Mouse (Mus musculus): ENCODE measurements around the gene Grin2c. TPM values are rescaled to one million over a fixed set of nuclear protein-coding genes. Genes with fewer than 3 reads are reported as not detected.
A peak's percentile ranks its signal among the peaks of the same experiment; 100 is the strongest.

Gene Grin2c
- total RNA-seq, 2 experiments from 2014 or later = 37.4 to 40.0 TPM

DNA sequence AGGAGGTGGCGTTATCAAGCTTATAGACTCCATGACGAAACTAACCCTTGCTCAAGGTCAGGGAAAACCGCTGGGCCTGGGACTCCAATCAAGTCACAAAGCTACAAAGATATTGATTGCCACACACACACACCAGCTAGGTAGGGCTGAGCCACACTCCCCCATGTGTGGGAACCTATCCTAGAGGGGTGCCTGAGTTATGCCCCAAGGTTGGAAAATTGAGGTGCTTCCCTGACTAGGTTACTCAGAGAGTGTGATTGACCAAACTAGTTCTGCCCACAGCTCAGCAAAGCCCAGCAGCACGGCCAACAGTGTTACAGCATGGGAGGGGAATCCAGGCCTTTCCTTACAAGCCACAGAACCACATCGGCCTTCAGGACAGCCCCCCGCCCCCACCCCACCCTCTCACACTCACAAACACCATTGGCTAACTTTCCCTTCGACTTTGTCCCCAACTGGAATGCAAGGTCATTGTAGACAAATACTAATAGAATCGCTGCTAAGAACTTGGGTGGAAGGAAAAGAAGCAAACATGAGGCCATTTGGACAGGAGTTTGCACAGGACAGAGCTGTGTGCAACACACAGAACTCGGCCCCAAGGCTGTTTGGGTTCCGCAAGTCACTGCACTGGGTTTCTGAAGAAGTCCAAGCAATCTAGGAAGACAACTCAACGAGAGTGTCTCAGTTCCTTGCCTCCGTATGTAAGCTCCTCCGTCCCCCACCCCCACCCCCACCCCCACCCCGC, 25.8 kb upstream of the Grin2c start:
- DNase-seq (ENCODE audit: extremely low spot score in 1 of 2, low spot score in 2 of 2) = no peak
- Histone ChIP-seq H3K27ac (no peak overlapping the region), H3K4me3 (no peak overlapping the region)
- TF ChIP-seq CTCF (IDR thresholded peaks at IDR 0.05) = no peak
- intact Hi-C loops (cut with DNase I) = no loop called here

DNA sequence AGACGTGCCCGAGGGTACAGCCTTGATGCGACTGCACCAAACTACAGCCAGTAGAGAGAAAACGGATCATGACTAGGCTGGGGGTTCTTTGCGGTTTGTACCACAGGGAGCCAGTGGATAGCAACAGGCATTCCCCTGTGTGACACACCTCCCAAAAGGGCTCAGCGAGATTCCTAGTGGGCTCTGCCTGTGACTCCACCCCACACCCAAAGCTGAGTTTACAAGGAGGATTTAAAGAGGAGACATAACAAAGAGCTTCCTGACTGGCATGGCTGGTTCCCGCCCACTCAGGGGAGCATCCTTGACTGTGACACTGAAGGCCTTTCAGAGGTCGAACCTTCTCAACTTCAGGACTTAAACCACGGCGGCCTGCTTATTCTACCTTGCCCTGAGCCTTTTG, 24.5 kb upstream of the Grin2c start:
- Histone ChIP-seq H3K27ac (no peak overlapping the region), H3K4me3 (no peak overlapping the region)
- intact Hi-C loops (cut with DNase I) = no loop called here
- no peak for TF ChIP-seq CTCF (IDR thresholded peaks at IDR 0.05)
- no peak for DNase-seq (ENCODE audit: extremely low spot score in 1 of 2, low spot score in 2 of 2)

GRCm38 (mm10) chr11:115290919-115291318, 23.9 kb upstream of the Grin2c start:
- Histone ChIP-seq H3K4me3 (no peak overlapping the region), H3K27ac (no peak overlapping the region)
- TF ChIP-seq CTCF (IDR thresholded peaks at IDR 0.05) = no peak
- intact Hi-C loops (cut with DNase I) = no loop called here
- DNase-seq (ENCODE audit: extremely low spot score in 1 of 2, low spot score in 2 of 2) = peak in 1 of 2 experiments; percentile 16

- DNase-seq (ENCODE audit: extremely low spot score in 1 of 2, low spot score in 2 of 2) = no peak
- no peak overlapping the region for H3K27ac ChIP-seq
- no peak for TF ChIP-seq CTCF (IDR thresholded peaks at IDR 0.05)
- H3K4me3 ChIP-seq = no peak overlapping the region
- intact Hi-C loops (cut with DNase I) = no loop called here
Measured at GRCm38 (mm10) chr11:115290314-115290713, 23.3 kb upstream of the Grin2c start.

DNA sequence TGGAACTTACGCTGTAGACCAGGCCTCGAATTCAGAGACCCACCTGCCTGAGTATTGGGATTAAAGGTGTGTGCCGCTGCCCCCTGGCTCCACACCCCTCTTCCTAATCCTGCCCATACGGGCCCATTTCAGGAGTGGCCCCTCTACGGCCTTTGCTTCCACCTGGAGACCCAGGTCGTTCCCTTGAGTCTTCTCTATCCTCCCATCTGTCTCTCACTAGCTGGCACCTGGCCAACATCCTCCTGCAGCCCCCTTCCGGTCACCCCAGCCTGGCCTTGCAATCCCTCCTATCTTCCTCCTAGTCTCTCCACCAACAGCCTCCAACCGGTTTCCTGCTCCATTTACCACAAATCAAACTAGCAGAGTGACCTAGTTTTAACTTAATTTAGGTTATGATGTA, 22.8 kb upstream of the Grin2c start:
- no peak overlapping the region for H3K27ac ChIP-seq
- intact Hi-C loops (cut with DNase I) = no loop called here
- no peak overlapping the region for H3K4me3 ChIP-seq
- TF ChIP-seq CTCF (IDR thresholded peaks at IDR 0.05) = no peak
- DNase-seq (ENCODE audit: extremely low spot score in 1 of 2, low spot score in 2 of 2) = no peak

GRCm38 (mm10) chr11:115288305-115288704, 21.3 kb upstream of the Grin2c start:
- Histone ChIP-seq H3K27ac (no peak overlapping the region), H3K4me3 (no peak overlapping the region)
- intact Hi-C loops (cut with DNase I) = no loop called here
- DNase-seq (ENCODE audit: extremely low spot score in 1 of 2, low spot score in 2 of 2) = no peak
- TF ChIP-seq CTCF (IDR thresholded peaks at IDR 0.05) = no peak

DNA sequence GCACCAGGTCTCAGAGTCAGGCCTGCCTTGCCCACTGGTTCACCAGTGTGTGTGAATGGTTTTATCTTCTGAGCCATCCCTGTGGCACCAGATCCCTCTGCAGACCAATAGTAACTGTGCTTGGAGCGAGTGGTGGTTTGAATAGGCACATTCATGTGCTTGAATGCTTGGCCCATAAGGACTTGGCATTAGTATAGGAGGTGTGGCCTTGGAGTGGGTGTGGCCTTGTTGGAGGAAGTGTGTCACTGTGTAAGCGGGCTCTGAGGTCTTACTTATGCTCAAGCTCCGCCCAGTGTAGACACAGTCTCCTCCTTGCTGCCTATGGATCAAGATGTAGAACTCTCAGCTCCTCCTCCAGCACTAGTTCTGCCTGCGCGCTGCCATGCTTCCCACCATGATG, 20.3 kb upstream of the Grin2c start:
- no peak overlapping the region for H3K4me3 ChIP-seq
- DNase-seq (ENCODE audit: extremely low spot score in 1 of 2, low spot score in 2 of 2) = peak in 1 of 2 experiments; percentile 12
- intact Hi-C loops (cut with DNase I) = no loop called here
- no peak overlapping the region; the same call in 1 of the 2 replicates for H3K27ac ChIP-seq
- TF ChIP-seq CTCF (IDR thresholded peaks at IDR 0.05) = no peak

- peak overlapping the region; percentile 48 for H3K27ac ChIP-seq
- no peak for DNase-seq (ENCODE audit: extremely low spot score in 1 of 2, low spot score in 2 of 2)
- intact Hi-C loops (cut with DNase I) = no loop called here
- H3K4me3 ChIP-seq = no peak overlapping the region
- no peak for TF ChIP-seq CTCF (IDR thresholded peaks at IDR 0.05)
Measured at GRCm38 (mm10) chr11:115286201-115286993, 19.4 kb upstream of the Grin2c start.

GRCm38 (mm10) chr11:115285282-115285681, 18.2 kb upstream of the Grin2c start:
- no peak overlapping the region for H3K4me3 ChIP-seq
- DNase-seq (ENCODE audit: extremely low spot score in 1 of 2, low spot score in 2 of 2) = no peak
- no peak overlapping the region for H3K27ac ChIP-seq
- intact Hi-C loops (cut with DNase I) = no loop called here
- TF ChIP-seq CTCF (IDR thresholded peaks at IDR 0.05) = no peak

DNA sequence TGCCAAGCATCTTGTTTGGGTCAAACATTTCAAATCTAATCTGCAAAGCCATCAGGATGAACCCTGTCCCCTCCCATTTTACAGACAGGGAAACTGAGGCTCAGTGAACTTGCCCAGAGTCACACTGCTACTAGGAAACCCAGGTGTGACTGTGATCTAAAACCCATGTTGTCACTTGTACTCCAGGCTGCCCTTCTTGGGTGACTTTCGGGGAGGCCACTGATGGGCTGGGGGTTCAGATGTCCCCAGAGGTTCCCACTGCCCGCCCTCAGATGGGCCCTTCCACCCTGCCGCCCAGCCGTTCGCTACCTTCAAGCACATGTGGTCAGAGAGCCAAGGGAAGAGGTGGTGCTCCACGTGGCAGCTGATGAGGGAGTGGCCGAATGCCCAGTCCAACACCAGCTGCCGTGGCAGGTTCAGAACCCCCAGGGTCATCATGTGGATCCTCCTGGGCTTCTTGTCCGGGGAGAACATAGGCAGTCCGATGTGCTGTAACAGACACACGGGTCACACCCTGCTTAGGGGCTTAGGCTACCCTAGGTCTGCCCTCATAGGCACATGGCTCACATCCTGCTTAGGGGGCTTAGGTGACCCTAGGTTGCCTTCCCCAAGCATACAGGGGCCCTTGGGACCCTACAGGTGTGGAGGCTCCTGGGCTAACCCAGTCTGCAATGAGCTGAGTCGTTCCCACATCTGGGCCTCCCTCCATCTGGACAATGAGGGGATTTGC, 17.0 kb upstream of the Grin2c start:
- Histone ChIP-seq H3K4me3 (no peak overlapping the region), H3K27ac (no peak overlapping the region)
- no peak for TF ChIP-seq CTCF (IDR thresholded peaks at IDR 0.05)
- intact Hi-C loops (cut with DNase I) = no loop called here
- no peak for DNase-seq (ENCODE audit: extremely low spot score in 1 of 2, low spot score in 2 of 2)

- intact Hi-C loops (cut with DNase I) = no loop called here
- H3K27ac ChIP-seq = peak overlapping the region; percentile 63
- peak in 1 of 2 experiments; percentile 12 for DNase-seq (ENCODE audit: extremely low spot score in 1 of 2, low spot score in 2 of 2)
- no peak for TF ChIP-seq CTCF (IDR thresholded peaks at IDR 0.05)
- no peak overlapping the region for H3K4me3 ChIP-seq
Measured at GRCm38 (mm10) chr11:115283486-115283765, 16.4 kb upstream of the Grin2c start.
